Mouse (Mus musculus): ENCODE measurements around the gene Wfdc5. TPM values are rescaled to one million over a fixed set of nuclear protein-coding genes. Genes with fewer than 3 reads are reported as not detected.

Wfdc5 gene
- polyA plus RNA-seq, 1 experiment = 0.65 TPM

DNA sequence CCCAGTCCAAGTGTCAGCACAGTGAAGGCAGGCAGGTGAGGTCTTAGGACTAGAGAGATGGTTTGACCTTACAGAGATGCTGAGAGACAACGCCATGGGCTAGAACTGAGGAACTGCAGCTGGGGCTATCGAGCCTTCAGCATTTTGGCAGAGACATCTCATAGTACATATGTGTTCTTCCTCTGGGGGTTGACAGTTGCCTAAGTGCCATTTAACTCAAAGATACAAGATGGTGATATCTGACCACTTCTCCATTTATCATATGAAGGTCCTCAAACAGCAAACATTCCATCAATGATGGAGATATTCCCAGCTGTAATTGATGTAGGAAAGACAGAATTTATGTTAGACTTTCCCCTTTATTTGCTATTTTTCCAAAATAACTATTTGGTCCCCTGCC, 55.2 kb downstream of the Wfdc5 start:
- no peak for DNase-seq
- WGBS = 96% methylated on average over 2 of the region's 2 CpGs
- Histone ChIP-seq H3K4me1 (replicated peaks; ENCODE audit: control insufficient read depth, insufficient read depth, low read length) (no peaks in the 10 kb centered on the region), H3K4me3 (ENCODE audit: control insufficient read depth, insufficient read depth, low read length) (no peak overlapping the region), H3K27me3 (ENCODE audit: control insufficient read depth, insufficient read depth, low read length) (no peaks in the 10 kb centered on the region), H3K36me3 (ENCODE audit: control insufficient read depth, insufficient read depth, low read length) (peaks cover 79% of the 10 kb centered on the region), H3K27ac (ENCODE audit: control insufficient read depth, insufficient read depth, low read length) (no peak overlapping the region)
- TF ChIP-seq CTCF (IDR thresholded peaks at IDR 0.05; ENCODE audit: borderline replicate concordance, control insufficient read depth, extremely low read depth, insufficient read depth, low read length, poor library complexity) = no peak
- TF ChIP-seq POLR2A (IDR thresholded peaks at IDR 0.05; ENCODE audit: control insufficient read depth, extremely low read depth, insufficient read depth, low read length, poor library complexity) = no peak

GRCm38 (mm10) chr2:164126533-164126955, 56.0 kb downstream of the Wfdc5 start:
- Histone ChIP-seq H3K27me3 (ENCODE audit: control insufficient read depth, insufficient read depth, low read length) (no peaks in the 10 kb centered on the region), H3K36me3 (ENCODE audit: control insufficient read depth, insufficient read depth, low read length) (peaks cover 83% of the 10 kb centered on the region), H3K4me3 (ENCODE audit: control insufficient read depth, insufficient read depth, low read length) (no peak overlapping the region), H3K27ac (ENCODE audit: control insufficient read depth, insufficient read depth, low read length) (no peak overlapping the region), H3K4me1 (replicated peaks; ENCODE audit: control insufficient read depth, insufficient read depth, low read length) (no peaks in the 10 kb centered on the region)
- WGBS = 85% methylated on average over 13 of the region's 13 CpGs
- no peak for DNase-seq
- TF ChIP-seq CTCF (IDR thresholded peaks at IDR 0.05; ENCODE audit: borderline replicate concordance, control insufficient read depth, extremely low read depth, insufficient read depth, low read length, poor library complexity) (no peak), POLR2A (IDR thresholded peaks at IDR 0.05; ENCODE audit: control insufficient read depth, extremely low read depth, insufficient read depth, low read length, poor library complexity) (no peak)

Other genes starting within 250 kb of the Wfdc5 start
- 39.1 and 42.5 TPM in 2 replicates for gene Ywhab, start 187.8 kb downstream of the Wfdc5 start, polyA plus RNA-seq (2012; rRNA removed)
- 0.51 and 0.97 TPM in 2 replicates for gene Pabpc1l, start 157.3 kb downstream of the Wfdc5 start, polyA plus RNA-seq (2012; rRNA removed)
- gene Stk4, start 112.4 kb downstream of the Wfdc5 start, polyA plus RNA-seq (2012; rRNA removed) = 85.1 and 90.1 TPM in 2 replicates
- gene Tomm34, start 111.6 kb downstream of the Wfdc5 start, polyA plus RNA-seq (2012; rRNA removed) = 83.7 and 93.8 TPM in 2 replicates
- gene Kcns1, start 11.6 kb downstream of the Wfdc5 start, polyA plus RNA-seq (2012; rRNA removed) = 0.07 TPM in 1 of 2 replicates, not detected in the other
- gene Wfdc12, start 7.9 kb upstream of the Wfdc5 start, polyA plus RNA-seq (2012; rRNA removed) = 0.42 TPM in 1 of 2 replicates, not detected in the other
- not detected in 2 replicates for gene Wfdc15a, start 17.4 kb upstream of the Wfdc5 start, polyA plus RNA-seq (2012; rRNA removed)
- gene Wfdc15b, start 38.9 kb upstream of the Wfdc5 start, polyA plus RNA-seq (2012; rRNA removed) = not detected in 2 replicates
- gene Svs2, start 55.7 kb upstream of the Wfdc5 start, polyA plus RNA-seq (2012; rRNA removed) = not detected in 2 replicates
- gene Svs3b, start 73.9 kb upstream of the Wfdc5 start, polyA plus RNA-seq (2012; rRNA removed) = not detected in 2 replicates
- gene Svs4, start 95.7 kb upstream of the Wfdc5 start, polyA plus RNA-seq (2012; rRNA removed) = 0.15 TPM in 1 of 2 replicates, not detected in the other
- gene Svs3a, start 106.5 kb upstream of the Wfdc5 start, polyA plus RNA-seq (2012; rRNA removed) = not detected in 2 replicates
- not detected in 2 replicates for gene Svs6, start 134.0 kb upstream of the Wfdc5 start, polyA plus RNA-seq (2012; rRNA removed)
- not detected in 2 replicates for gene Svs5, start 150.0 kb upstream of the Wfdc5 start, polyA plus RNA-seq (2012; rRNA removed)
- 4.9 and 7.5 TPM in 2 replicates for gene Slpi, start 206.4 kb upstream of the Wfdc5 start, polyA plus RNA-seq (2012; rRNA removed)
- 0.24 TPM in 1 of 2 replicates, not detected in the other for gene Rbpjl, start 220.4 kb upstream of the Wfdc5 start, polyA plus RNA-seq (2012; rRNA removed)
- 0.82 and 0.93 TPM in 2 replicates for gene Matn4, start 222.4 kb upstream of the Wfdc5 start, polyA plus RNA-seq (2012; rRNA removed)

Measured in thymus, adult 2 months (tissue).